Mouse (Mus musculus) stomach, embryonic 14.5 days (tissue): Measurements from ENCODE around the gene Cd300lg. TPM values are rescaled to one million over a fixed set of nuclear protein-coding genes. Genes with fewer than 3 reads are reported as not detected.

Experiments
- ATAC-seq: fragments of 200-750 bp; cut with Nextera tagmentation; 2 replicates; pipeline ENCODE4 v1.8.0; 2017; ENCODE audit warnings: low read depth, moderate TSS enrichment; ENCODE audit not compliant: insufficient number of reproducible peaks, insufficient read depth, low FRiP score
- H3K27ac ChIP-seq: fragments of 300-500 bp; sonication (generic); 2 replicates; pipeline ENCODE4 v1.5.1; 2014; ENCODE audit warnings: mild to moderate bottlenecking, low read length, moderate library complexity, mixed read lengths
- H3K27me3 ChIP-seq: fragments of 300-500 bp; sonication (generic); 2 replicates; pipeline ENCODE4 v1.6.1; 2014; ENCODE audit warnings: low read length, control low read depth, mixed read lengths; ENCODE audit not compliant: control insufficient read depth, insufficient read depth
- H3K36me3 ChIP-seq: fragments of 300-500 bp; sonication (generic); 2 replicates; pipeline ENCODE4 v1.6.1; 2014; ENCODE audit warnings: mild to moderate bottlenecking, control low read depth, low read length, moderate library complexity, mixed read lengths; ENCODE audit not compliant: control insufficient read depth, insufficient read depth
- H3K4me1 ChIP-seq: fragments of 300-500 bp; sonication (generic); 2 replicates; pipeline ENCODE4 v1.6.1; 2014; ENCODE audit warnings: low read length, control low read depth, mixed read lengths; ENCODE audit not compliant: control insufficient read depth, insufficient read depth
- H3K4me2 ChIP-seq: fragments of 300-500 bp; sonication (generic); replicated peaks from 2 replicates; pipeline ENCODE4 v1.6.1; 2014; ENCODE audit warnings: low read depth, low read length, control low read depth
- H3K4me3 ChIP-seq: fragments of 300-500 bp; sonication (generic); 2 replicates; pipeline ENCODE4 v1.5.1; 2014; ENCODE audit warnings: low read depth, low read length, control low read depth
- H3K9ac ChIP-seq: fragments of 300-500 bp; sonication (generic); replicated peaks from 2 replicates; pipeline ENCODE4 v1.6.1; 2014; ENCODE audit warnings: low read depth, mild to moderate bottlenecking, control low read depth, low read length, moderate library complexity, mixed read lengths
- H3K9me3 ChIP-seq: fragments of 300-500 bp; sonication (generic); 2 replicates; pipeline ENCODE4 v1.6.1; 2016; ENCODE audit warnings: low read depth, low read length, control low read depth; ENCODE audit not compliant: control insufficient read depth
- WGBS: fragments of 180-500 bp; shearing (Covaris S2); extraction: QIAGEN DNeasy Blood & Tissue Kit; methylation state at CpG from one replicate; pipeline ENCODE4 v1.1.7; 2014; 5-methylcytosine and 5-hydroxymethylcytosine counted together
- polyA plus RNA-seq: library from polyadenylated mRNA; unstranded; fragments of >200 nt; fragmentation: Nextera tagmentation; extraction: Ambion mirVana; gene quantifications from 2 replicates; pipeline ENCODE4 v1.2.1, GENCODE M21; 2014

Gene Cd300lg
- 1.1 and 1.2 TPM in 2 replicates for polyA plus RNA-seq

GRCm38 (mm10) chr11:102041350-102041949 is at the start of gene Cd300lg:
Cd300lg (plus strand) TSS chr11:102041509.
- no peak within 1 kb of the TSS for H3K4me2 ChIP-seq
- WGBS, result 60% methylated on average over 5 of the region's 5 CpGs
- no peak for ATAC-seq

GRCm38 (mm10) chr11:101991813-101992212 is 49.5 kb upstream of the Cd300lg start:
- Histone ChIP-seq H3K27me3 (no peaks in the 10 kb centered on the region), H3K4me2 (no peak overlapping the region), H3K36me3 (no peaks in the 10 kb centered on the region), H3K27ac (no peak overlapping the region), H3K9me3 (no peaks in the 10 kb centered on the region), H3K9ac (no peak overlapping the region), H3K4me3 (no peak overlapping the region), H3K4me1 (no peaks in the 10 kb centered on the region)
- 65% methylated on average over 3 of the region's 3 CpGs for WGBS
- ATAC-seq, result no peak

More at GRCm38 (mm10) chr11:102041350-102041949, at the start of gene Cd300lg:
- H3K27ac ChIP-seq, result no peak within 1 kb of the TSS
- no peaks in the 10 kb centered on the region for H3K27me3 ChIP-seq
- peaks cover 6% of the 10 kb centered on the region; the same call in 1 of the 2 replicates for H3K9me3 ChIP-seq
- H3K4me3 ChIP-seq, result no peak within 1 kb of the TSS
- no peaks in the 10 kb centered on the region for H3K36me3 ChIP-seq
- H3K4me1 ChIP-seq, result no peaks in the 10 kb centered on the region
- H3K9ac ChIP-seq, result no peak within 1 kb of the TSS

GRCm38 (mm10) chr11:101992411-101992810 is 48.9 kb upstream of the Cd300lg start:
- H3K4me3 ChIP-seq, result no peak overlapping the region
- no peak overlapping the region for H3K27ac ChIP-seq
- H3K9ac ChIP-seq, result no peak overlapping the region
- no peaks in the 10 kb centered on the region for H3K36me3 ChIP-seq
- no peak for ATAC-seq
- H3K27me3 ChIP-seq, result no peaks in the 10 kb centered on the region
- 88% methylated on average over 7 of the region's 7 CpGs for WGBS
- no peak overlapping the region for H3K4me2 ChIP-seq
- H3K4me1 ChIP-seq, result no peaks in the 10 kb centered on the region
- no peaks in the 10 kb centered on the region for H3K9me3 ChIP-seq

- no peak overlapping the region for H3K4me2 ChIP-seq
- no peaks in the 10 kb centered on the region for H3K9me3 ChIP-seq
- H3K36me3 ChIP-seq, result no peaks in the 10 kb centered on the region
- H3K4me1 ChIP-seq, result no peaks in the 10 kb centered on the region
- no peak overlapping the region for H3K4me3 ChIP-seq
- no peaks in the 10 kb centered on the region for H3K27me3 ChIP-seq
- H3K27ac ChIP-seq, result no peak overlapping the region
- WGBS, result 66% methylated on average over 8 of the region's 8 CpGs
- no peak overlapping the region for H3K9ac ChIP-seq
- no peak for ATAC-seq
These were observed 47.2 kb upstream of the Cd300lg start for GRCm38 (mm10) chr11:101994100-101994499.

- peaks cover 4% of the 10 kb centered on the region; the same call in 1 of the 2 replicates for H3K36me3 ChIP-seq
- no peaks in the 10 kb centered on the region for H3K27me3 ChIP-seq
- H3K4me1 ChIP-seq, result no peaks in the 10 kb centered on the region
- H3K4me2 ChIP-seq, result no peak overlapping the region
- 83% methylated on average over 7 of the region's 7 CpGs for WGBS
- H3K9me3 ChIP-seq, result no peaks in the 10 kb centered on the region
- no peak overlapping the region for H3K27ac ChIP-seq
- no peak overlapping the region for H3K4me3 ChIP-seq
- ATAC-seq, result no peak
- H3K9ac ChIP-seq, result no peak overlapping the region
These were observed 45.4 kb upstream of the Cd300lg start for GRCm38 (mm10) chr11:101995938-101996337.

GRCm38 (mm10) chr11:101998258-101998657 is 43.1 kb upstream of the Cd300lg start:
- Histone ChIP-seq H3K9me3 (no peaks in the 10 kb centered on the region), H3K27me3 (no peaks in the 10 kb centered on the region), H3K4me3 (no peak overlapping the region), H3K36me3 (peaks cover 4% of the 10 kb centered on the region; the same call in 1 of the 2 replicates), H3K4me1 (no peaks in the 10 kb centered on the region), H3K4me2 (no peak overlapping the region), H3K27ac (no peak overlapping the region), H3K9ac (no peak overlapping the region)
- no peak for ATAC-seq
- 50% methylated on average over 5 of the region's 5 CpGs for WGBS

GRCm38 (mm10) chr11:101999466-101999865 is 41.8 kb upstream of the Cd300lg start:
- H3K4me3 ChIP-seq, result no peak overlapping the region
- no peaks in the 10 kb centered on the region for H3K27me3 ChIP-seq
- H3K4me1 ChIP-seq, result no peaks in the 10 kb centered on the region
- H3K27ac ChIP-seq, result no peak overlapping the region
- no peak overlapping the region for H3K9ac ChIP-seq
- H3K36me3 ChIP-seq, result peaks cover 4% of the 10 kb centered on the region; the same call in 1 of the 2 replicates
- 63% methylated on average over 4 of the region's 4 CpGs for WGBS
- ATAC-seq, result no peak
- H3K4me2 ChIP-seq, result no peak overlapping the region
- no peaks in the 10 kb centered on the region for H3K9me3 ChIP-seq

- no peak overlapping the region for H3K4me3 ChIP-seq
- 90% methylated on average over 8 of the region's 8 CpGs for WGBS
- no peak overlapping the region for H3K9ac ChIP-seq
These were observed 37.1 kb upstream of the Cd300lg start for GRCm38 (mm10) chr11:102004251-102004650.

GRCm38 (mm10) chr11:102006271-102006670 is 35.0 kb upstream of the Cd300lg start:
- no peak for ATAC-seq
- Histone ChIP-seq H3K9ac (no peak overlapping the region), H3K4me1 (0 out of 2 replicates have a peak, but pooled peaks cover 3% of the 10 kb centered on the region), H3K27ac (no peak overlapping the region), H3K36me3 (peaks cover 4% of the 10 kb centered on the region; the same call in 1 of the 2 replicates), H3K4me2 (no peak overlapping the region), H3K27me3 (no peaks in the 10 kb centered on the region), H3K9me3 (no peaks in the 10 kb centered on the region), H3K4me3 (no peak overlapping the region)
- 66% methylated on average over 9 of the region's 9 CpGs for WGBS

More at GRCm38 (mm10) chr11:102004251-102004650, 37.1 kb upstream of the Cd300lg start:
- Histone ChIP-seq H3K27ac (no peak overlapping the region), H3K27me3 (no peaks in the 10 kb centered on the region), H3K4me2 (no peak overlapping the region), H3K4me1 (0 out of 2 replicates have a peak, but pooled peaks cover under 1% of the 10 kb centered on the region), H3K9me3 (no peaks in the 10 kb centered on the region), H3K36me3 (peaks cover 4% of the 10 kb centered on the region; the same call in 1 of the 2 replicates)
- no peak for ATAC-seq
